Mouse (Mus musculus): Measurements from ENCODE around the gene Tas1r3. TPM values are rescaled to one million over a fixed set of nuclear protein-coding genes. Genes with fewer than 3 reads are reported as not detected.

Gene Tas1r3
- 0.55 TPM for polyA plus RNA-seq (2017; shearing (Covaris generic))

DNA sequence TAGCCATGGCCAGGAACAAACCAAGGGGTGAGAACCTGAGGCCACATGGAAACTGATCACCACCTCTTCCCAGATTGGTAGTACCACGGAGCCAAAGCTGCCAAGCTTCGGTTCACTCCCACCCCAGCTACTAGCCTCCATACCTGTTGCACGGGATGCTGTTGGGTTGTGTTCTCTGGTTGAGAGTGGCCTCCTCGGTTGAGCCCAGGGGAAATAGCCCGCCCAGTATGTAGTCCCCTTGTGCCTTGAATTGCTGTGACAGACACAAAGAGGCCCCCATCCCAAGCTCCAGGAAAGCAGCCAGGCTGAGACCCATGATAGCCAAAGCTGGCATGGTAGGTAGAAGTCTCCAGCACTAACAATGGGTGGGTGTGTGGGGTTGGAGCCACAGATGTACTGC, at the start of gene Tas1r3:
TSS of gene Tas1r3 (minus strand) at position 362 of the 400 bp plus-strand sequence.

GRCm38 (mm10) chr4:155891551-155892001, 28.4 kb upstream of the Tas1r3 start, which contains the start of the genes Pusl1 and Acap3:
Gene Pusl1 (minus strand): TSS chr4:155891781.
Gene Acap3 (plus strand): TSS chr4:155891822.

DNA sequence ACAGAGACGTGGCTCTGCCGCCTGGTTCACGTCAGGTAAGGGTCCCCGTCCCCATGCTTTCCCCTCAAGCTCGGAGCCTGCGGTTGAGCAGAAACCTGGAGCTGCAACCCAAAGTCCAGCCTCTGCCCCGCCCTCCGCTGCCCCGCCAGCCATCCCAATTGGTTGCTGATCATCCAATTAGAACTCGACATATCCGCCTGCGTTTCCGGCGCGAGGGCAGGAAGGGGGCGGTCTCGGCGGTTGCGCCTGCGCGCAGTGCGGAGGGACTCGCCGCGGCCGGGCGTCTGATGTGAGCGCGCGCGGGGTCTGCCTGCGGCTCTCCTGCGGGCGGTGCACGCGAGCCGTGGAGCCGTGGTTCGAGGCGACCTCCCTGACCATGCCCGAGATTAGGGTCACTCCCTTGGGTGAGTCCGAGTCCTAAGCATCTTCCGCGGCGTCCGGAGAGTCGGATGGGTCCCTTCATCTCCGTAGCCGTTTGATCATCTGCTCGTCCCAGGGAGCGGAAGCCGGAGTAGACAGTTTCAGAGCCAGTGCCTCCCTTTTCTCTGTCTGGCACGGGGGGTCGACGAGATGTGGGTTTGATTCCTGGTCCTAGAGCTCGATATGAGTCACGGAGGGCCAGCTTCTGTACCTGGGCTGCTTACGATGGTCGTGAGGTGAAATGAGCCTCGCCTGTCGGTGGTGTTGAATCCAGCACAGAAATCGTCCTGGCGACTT, 6.3 kb upstream of the Tas1r3 start, which contains the start of the genes Cptp and Ints11:
TSS of gene Cptp (minus strand) at position 124 of the 717 bp plus-strand sequence.
TSS of gene Ints11 (plus strand) at position 230 of the 717 bp plus-strand sequence.

DNA sequence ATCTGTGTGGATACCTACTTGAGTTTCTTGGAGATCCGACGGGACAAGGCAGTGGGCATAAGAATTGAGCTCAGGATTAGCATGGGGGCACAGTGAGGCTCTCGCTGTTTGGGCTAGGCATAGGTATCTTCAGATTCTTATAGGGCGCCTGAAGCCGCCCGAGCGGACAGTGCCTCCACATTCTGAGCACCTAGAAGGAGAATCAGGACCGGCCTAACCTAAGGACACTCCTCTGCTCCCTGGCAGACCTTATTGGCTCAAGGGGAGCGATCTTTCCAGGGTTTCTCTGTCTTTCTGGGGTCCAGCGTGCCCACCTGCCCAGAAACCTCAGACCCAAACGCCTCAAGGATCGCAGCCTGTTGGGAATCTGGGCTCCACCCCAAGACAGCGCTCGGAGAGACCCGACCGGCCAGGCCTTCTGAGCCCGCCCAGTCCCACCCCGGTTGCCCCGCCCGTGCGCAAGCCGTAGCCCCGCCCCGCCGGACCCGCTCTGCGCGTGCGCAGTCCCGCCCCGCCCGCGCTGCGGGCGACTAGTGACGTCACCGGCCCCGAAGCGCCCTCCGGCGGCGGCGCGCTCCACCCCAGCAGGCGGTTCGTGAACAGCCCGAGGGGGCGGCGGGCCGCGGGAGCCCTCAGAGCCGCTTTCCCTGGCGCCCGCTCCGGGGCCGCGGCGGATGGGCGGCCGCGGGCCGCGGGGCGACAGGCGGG, 16.1 kb downstream of the Tas1r3 start, which contains the start of gene Dvl1:
TSS of gene Dvl1 (plus strand) at position 532 of the 708 bp plus-strand sequence.

GRCm38 (mm10) chr4:155839483-155839910, 23.7 kb downstream of the Tas1r3 start, which contains the start of gene Mxra8:
Gene Mxra8 (plus strand): TSS chr4:155839680.

GRCm38 (mm10) chr4:155831205-155831766, 31.9 kb downstream of the Tas1r3 start, which contains the start of gene Aurkaip1:
Gene Aurkaip1 (plus strand): TSS chr4:155831272.

DNA sequence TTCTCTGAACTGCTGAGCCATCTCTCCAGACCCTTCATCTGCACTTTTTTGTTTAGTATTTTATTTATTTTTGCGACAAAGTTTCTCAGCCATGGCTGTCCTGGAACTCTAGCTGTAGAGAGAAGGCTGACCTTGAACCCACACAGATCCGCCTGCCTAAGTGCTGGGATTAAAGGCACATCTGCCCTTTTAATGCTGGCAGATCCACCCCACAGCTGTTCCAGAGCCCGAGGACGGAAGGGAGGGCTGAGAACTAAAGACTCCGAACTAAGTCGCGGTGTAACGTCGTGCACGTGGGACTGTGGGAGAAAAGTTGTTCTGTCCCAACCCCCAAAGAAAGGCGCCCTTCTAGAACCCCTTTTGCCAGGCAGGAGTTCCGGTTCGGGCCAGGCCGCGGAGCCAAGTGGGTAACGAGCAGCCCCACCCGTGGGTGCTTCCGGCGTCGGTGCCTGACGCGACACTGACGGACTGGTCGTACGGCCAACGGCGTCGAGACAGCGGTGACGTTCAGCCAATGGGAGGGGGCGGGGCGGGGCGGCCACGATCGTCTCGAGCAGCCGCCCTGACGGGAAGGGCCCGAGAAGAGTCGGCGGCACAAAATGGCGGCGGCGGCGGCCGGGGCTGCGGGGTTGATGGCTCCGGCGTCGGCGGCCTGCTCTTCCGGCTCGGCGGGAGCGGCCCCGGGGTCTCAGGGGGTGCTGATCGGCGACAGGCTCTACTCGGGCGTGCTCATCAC, 51.1 kb downstream of the Tas1r3 start, which contains the start of gene Ccnl2:
TSS of gene Ccnl2 (plus strand) at position 561 of the 736 bp plus-strand sequence.

Other genes with a start within 250 kb of the Tas1r3 start
- 317 TPM for gene Cdk11b, start 238.5 kb downstream of the Tas1r3 start, polyA plus RNA-seq (2017; shearing (Covaris generic))
- not detected for gene Gm10563, start 218.0 kb downstream of the Tas1r3 start, polyA plus RNA-seq (2017; shearing (Covaris generic))
- not detected for gene Mmp23, start 210.0 kb downstream of the Tas1r3 start, polyA plus RNA-seq (2017; shearing (Covaris generic))
- gene Mib2, start 194.2 kb downstream of the Tas1r3 start, polyA plus RNA-seq (2017; shearing (Covaris generic)): 55.2 TPM
- gene Fndc10, start 169.0 kb downstream of the Tas1r3 start, polyA plus RNA-seq (2017; shearing (Covaris generic)): 13.4 TPM
- 96.5 TPM for gene Ssu72, start 158.6 kb downstream of the Tas1r3 start, polyA plus RNA-seq (2017; shearing (Covaris generic))
- 0.57 TPM for gene Tmem240, start 128.6 kb downstream of the Tas1r3 start, polyA plus RNA-seq (2017; shearing (Covaris generic))
- gene Atad3a, start 102.3 kb downstream of the Tas1r3 start, polyA plus RNA-seq (2017; shearing (Covaris generic)): 104 TPM
- gene Vwa1, start 88.7 kb downstream of the Tas1r3 start, polyA plus RNA-seq (2017; shearing (Covaris generic)): not detected
- gene Tmem88b, start 77.5 kb downstream of the Tas1r3 start, polyA plus RNA-seq (2017; shearing (Covaris generic)): not detected
- gene Ankrd65, start 72.9 kb downstream of the Tas1r3 start, polyA plus RNA-seq (2017; shearing (Covaris generic)): not detected
- 62.8 TPM for gene Mrpl20, start 60.5 kb downstream of the Tas1r3 start, polyA plus RNA-seq (2017; shearing (Covaris generic))
- gene Ccnl2, start 50.9 kb downstream of the Tas1r3 start, polyA plus RNA-seq (2017; shearing (Covaris generic)): 444 TPM
- 116 TPM for gene Aurkaip1, start 32.1 kb downstream of the Tas1r3 start, polyA plus RNA-seq (2017; shearing (Covaris generic))
- 2.1 TPM for gene Mxra8, start 23.7 kb downstream of the Tas1r3 start, polyA plus RNA-seq (2017; shearing (Covaris generic))
- 117 TPM for gene Dvl1, start 16.0 kb downstream of the Tas1r3 start, polyA plus RNA-seq (2017; shearing (Covaris generic))
- gene Cptp, start 6.1 kb upstream of the Tas1r3 start, polyA plus RNA-seq (2017; shearing (Covaris generic)): 3.0 TPM
- gene Ints11, start 6.2 kb upstream of the Tas1r3 start, polyA plus RNA-seq (2017; shearing (Covaris generic)): 80.6 TPM
- 41.9 TPM for gene Pusl1, start 28.4 kb upstream of the Tas1r3 start, polyA plus RNA-seq (2017; shearing (Covaris generic))
- 34.2 TPM for gene Acap3, start 28.5 kb upstream of the Tas1r3 start, polyA plus RNA-seq (2017; shearing (Covaris generic))
- 185 TPM for gene Ube2j2, start 80.5 kb upstream of the Tas1r3 start, polyA plus RNA-seq (2017; shearing (Covaris generic))
- gene C1qtnf12, start 99.0 kb upstream of the Tas1r3 start, polyA plus RNA-seq (2017; shearing (Covaris generic)): 3.4 TPM
- 7.8 TPM for gene B3galt6, start 129.3 kb upstream of the Tas1r3 start, polyA plus RNA-seq (2017; shearing (Covaris generic))
- gene Sdf4, start 129.5 kb upstream of the Tas1r3 start, polyA plus RNA-seq (2017; shearing (Covaris generic)): 401 TPM
- gene Tnfrsf4, start 150.5 kb upstream of the Tas1r3 start, polyA plus RNA-seq (2017; shearing (Covaris generic)): 109 TPM
- 279 TPM for gene Tnfrsf18, start 162.8 kb upstream of the Tas1r3 start, polyA plus RNA-seq (2017; shearing (Covaris generic))
- gene Ttll10, start 196.1 kb upstream of the Tas1r3 start, polyA plus RNA-seq (2017; shearing (Covaris generic)): 0.15 TPM
- gene 9430015G10Rik, start 246.6 kb upstream of the Tas1r3 start, polyA plus RNA-seq (2017; shearing (Covaris generic)): 34.5 TPM